Mouse (Mus musculus) cerebellum, postnatal 14 days (tissue): Measurements from ENCODE around the gene Snd1.
"Not testable (repeated sequence)": the region's sequence is repeated elsewhere in the genome, so short reads cannot be mapped to it uniquely, and the experiment has no call there.

Experiments used
- DNase-seq, 2 experiments: peaks; one replicate each; pipeline ENCODE4 v3.0.0; 2021; ENCODE audit warnings: mixed read lengths in 2 of 2

Snd1 gene

GRCm38 (mm10) chr6:28486471-28486870 lies 11.5 kb downstream of the Snd1 start:
- DNase-seq: no peak

DNA sequence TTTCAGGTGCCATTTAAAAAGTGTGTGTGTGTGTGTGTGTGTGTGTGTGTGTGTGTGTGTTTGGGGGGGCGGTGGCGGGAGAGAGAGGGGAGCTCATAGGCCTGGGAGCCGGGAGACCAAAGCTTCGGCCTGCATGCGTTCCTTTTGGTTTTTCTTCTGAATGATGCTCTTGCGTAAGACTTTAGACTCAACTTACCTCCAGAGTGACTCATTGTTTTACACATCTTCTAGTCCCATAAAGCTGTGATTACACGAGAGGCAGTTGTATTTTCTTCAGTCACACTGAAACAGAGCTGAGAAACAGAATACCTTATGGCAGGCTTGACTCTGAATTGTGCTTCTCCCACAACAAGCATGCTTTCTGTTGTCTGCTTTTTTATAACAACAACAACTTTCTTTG lies 12.0 kb downstream of the Snd1 start:
- DNase-seq: no peak

DNA sequence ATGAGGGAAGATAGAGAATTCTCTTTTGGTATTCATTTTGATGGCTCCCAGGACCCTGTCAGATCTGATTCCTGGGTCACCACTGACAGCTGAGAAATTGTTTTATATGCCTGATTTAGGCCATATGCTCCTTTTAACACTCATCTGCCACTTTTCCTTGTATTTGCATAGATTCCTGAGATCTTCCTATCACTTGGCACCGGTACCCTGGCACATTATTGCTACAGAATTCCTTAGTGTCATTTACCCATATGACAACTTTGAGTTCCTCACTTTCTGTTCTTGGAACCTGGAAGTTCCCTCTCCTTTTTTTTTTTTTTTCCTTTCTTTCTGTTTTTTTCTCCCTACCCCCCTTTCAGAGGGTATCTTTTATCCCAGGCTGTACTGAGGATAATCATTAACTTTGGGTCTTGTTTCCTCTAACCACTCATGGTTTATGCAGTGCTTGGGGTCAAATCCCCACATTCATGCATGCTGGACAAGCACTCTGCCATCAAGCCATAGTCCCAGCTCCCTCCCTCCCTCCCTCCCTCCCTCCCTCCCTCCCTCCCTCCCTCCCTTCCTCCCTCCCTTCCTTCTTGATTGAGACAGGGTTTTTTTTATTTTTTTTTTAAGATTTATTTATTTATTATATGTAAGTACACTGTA lies 13.4 kb downstream of the Snd1 start:
- DNase-seq: no peak

GRCm38 (mm10) chr6:28490612-28491011 lies 15.7 kb downstream of the Snd1 start:
- no peak for DNase-seq

GRCm38 (mm10) chr6:28491198-28491597 lies 16.3 kb downstream of the Snd1 start:
- no peak for DNase-seq

GRCm38 (mm10) chr6:28497837-28498236 lies 22.9 kb downstream of the Snd1 start:
- DNase-seq: no peak

DNA sequence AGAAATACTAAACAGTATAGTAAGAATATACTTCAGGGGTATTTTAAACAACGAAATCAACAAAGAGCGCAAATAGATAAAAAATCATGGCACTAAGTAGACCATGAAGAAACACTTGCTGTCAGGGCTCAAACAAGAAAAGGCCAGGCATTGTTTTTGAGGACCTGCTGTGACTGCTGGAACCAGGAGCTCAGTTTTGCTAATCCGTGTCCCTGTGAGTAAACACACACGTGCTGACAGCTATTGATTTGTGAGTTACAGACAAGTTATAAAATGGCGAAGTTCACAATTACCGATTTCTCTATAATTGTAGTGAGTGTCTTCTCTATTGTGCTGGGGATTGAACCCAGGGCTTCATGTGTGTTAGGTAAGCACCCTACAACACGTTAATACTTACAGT lies 27.6 kb downstream of the Snd1 start:
- no peak for DNase-seq

DNA sequence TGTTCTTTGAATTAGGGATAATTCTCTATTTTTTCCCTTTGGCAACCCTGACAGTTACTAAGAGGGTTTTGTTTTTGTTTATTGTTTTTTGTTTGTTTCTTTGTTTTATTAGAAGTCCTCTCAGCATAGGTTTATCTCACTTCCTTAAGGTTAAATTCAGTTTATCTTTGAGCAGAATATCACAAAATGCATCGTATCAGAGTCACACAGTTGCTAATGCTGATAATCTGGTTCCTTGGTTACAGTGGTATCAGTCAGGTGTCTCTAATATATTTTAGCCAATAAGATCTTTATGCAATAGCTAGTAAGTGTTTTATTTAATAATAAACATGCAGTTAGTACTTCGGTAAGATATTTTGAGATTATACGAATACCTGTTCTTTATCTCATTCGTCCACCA lies 28.2 kb downstream of the Snd1 start:
- no peak for DNase-seq

DNA sequence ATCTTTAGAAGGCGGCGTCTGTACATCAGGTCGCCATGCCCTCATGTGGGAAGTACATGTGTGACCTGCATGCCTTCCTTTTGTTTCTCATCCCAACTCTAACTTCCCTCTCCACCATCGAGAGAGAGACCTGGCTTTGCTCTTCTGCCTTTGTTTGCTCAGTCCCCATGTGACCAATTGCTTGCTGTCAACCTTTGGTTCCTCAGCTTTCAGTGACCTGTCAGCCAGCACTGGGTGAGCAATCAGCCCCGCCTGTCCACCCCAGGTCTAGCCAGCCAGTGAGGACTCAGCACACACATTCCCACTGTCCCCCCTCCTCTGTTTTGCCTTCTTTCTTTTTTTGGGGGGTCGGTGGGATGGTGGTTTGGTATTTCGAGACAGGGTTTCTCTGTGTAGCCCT lies 29.7 kb downstream of the Snd1 start:
- no peak for DNase-seq

DNA sequence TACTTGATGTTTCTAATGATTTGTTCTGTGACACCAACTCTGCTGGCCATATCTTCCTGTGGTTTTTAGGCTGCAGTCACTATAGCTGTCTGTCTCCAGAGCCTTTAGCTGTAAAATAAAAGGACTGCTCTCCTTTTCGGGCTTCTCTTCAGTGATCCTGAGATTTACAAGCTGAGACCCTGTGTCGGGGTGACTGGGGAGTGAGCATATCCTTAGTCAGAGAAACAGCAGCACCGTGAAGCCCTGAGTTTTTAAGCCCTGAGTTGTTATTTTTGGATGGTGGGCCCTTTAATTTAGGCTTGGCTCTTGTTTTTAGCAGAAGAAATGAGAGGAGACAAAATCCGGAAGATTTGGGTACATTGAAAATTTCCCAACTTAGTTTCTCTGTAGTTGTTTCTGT lies 32.8 kb downstream of the Snd1 start:
- DNase-seq: no peak

DNA sequence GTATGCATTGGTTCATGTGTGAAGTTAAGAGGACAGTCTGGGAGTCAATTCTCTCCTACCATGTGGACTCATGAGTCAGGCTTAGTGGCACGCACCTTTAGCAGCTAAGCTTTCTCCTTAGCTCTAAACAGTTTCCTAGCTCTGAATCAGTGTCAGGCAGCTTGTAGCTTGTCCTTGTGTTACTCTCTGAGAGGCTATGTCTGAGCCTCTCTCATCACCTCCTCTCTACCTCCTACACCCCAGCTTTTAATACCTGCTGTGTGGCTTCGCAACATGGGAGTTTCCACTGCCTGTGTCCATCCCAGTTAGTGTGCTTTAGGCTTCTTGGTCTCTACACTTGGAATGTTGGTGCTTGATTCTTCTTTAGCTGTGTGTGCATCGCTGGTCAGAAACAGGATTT lies 39.3 kb downstream of the Snd1 start:
- DNase-seq: no peak

- no peak for DNase-seq
Measured at GRCm38 (mm10) chr6:28514830-28515350, 40.0 kb downstream of the Snd1 start.

DNA sequence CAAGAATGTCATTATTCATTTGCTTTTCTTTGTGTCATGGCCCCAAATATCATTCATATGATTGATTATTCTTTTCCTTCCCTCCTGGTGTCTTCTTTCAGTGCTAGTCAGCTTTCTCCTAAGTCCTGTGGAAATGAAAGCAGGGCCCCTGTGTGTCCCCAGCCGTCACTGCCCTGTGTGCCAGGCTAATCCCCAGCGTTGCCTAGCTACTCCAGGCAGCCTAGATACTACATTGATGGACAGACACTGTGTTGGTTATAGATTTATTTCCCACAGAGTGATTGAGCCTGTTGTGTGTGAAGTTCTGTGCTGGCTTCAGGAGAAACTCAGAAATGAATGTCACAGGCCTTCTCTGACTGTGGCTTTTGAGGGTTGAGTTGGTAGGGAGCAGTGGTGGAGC lies 41.7 kb downstream of the Snd1 start:
- DNase-seq: no peak

DNA sequence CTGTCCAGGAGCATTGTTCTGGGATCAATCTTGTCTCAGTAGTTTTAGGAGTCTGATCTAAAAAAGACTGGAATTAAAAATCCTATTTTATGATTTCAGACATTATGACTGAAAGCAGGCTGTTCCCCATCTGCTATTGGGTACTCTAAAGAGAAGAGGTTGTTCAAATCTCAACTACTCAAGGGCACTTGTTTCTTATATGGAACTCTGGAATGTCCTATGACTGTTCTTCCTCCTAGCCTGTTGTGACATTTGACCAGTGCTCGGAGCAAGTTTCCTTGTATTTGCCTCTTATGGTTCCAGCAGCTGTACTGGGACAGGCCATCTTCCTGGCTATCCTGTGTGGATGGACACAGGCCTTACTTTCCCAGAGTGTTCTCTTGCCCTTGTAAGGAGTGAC lies 42.1 kb downstream of the Snd1 start:
- DNase-seq: no peak

- no peak for DNase-seq
Measured at GRCm38 (mm10) chr6:28519426-28519825, 44.5 kb downstream of the Snd1 start.

- not testable (repeated sequence) for DNase-seq
Measured at GRCm38 (mm10) chr6:28520787-28521186, 45.8 kb downstream of the Snd1 start.

DNA sequence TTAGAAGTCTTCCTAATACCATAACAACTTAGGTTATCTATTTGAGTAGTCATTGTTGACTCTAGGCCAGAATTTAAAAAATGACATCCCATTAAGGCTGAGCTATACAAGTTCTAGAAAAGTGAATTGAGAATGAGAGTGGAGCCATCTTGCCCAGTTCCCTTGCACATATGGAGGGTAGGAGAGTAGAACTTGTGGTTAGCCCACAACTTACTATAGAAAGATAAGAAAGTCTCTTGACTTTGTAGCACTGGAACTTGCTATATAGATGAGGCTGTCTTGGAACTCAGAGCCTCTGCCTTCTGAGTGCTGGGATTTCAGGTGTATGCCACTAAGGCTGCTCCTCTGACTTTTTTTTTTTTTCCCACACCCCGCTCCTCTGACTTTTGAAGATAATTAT lies 46.5 kb downstream of the Snd1 start:
- DNase-seq: no peak

- DNase-seq: no peak
Measured at GRCm38 (mm10) chr6:28525589-28525988, 50.6 kb downstream of the Snd1 start.

GRCm38 (mm10) chr6:28527459-28527858 lies 52.5 kb downstream of the Snd1 start:
- no peak for DNase-seq

GRCm38 (mm10) chr6:28528208-28528607 lies 53.3 kb downstream of the Snd1 start:
- peak; percentile 44 to 55 for DNase-seq

- DNase-seq: no peak
Measured at GRCm38 (mm10) chr6:28536464-28536863, 61.5 kb downstream of the Snd1 start.

GRCm38 (mm10) chr6:28537851-28538527 lies 63.0 kb downstream of the Snd1 start:
- DNase-seq: peak; percentile 85 to 94

DNA sequence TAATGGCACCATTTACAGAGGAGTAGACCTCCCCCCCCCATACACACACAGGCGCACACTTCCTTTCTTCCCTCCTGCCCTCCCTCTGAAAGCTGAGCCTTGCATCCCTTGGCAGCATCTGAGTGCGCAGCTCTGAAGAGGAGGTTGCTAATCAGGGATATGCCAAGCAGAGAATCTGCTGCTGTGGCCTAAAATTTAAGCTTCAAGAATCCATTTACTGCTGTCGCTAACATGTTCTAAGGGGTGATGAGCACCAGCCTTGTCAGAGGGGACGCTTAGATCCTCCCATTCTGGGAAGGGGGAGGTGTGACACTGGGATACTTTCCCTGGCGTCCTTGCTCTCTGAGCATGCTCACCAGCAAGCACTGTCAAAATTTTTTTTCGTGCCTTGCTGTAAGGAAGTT lies 67.4 kb downstream of the Snd1 start:
- DNase-seq: peak in 1 of 2 experiments; percentile 57

DNA sequence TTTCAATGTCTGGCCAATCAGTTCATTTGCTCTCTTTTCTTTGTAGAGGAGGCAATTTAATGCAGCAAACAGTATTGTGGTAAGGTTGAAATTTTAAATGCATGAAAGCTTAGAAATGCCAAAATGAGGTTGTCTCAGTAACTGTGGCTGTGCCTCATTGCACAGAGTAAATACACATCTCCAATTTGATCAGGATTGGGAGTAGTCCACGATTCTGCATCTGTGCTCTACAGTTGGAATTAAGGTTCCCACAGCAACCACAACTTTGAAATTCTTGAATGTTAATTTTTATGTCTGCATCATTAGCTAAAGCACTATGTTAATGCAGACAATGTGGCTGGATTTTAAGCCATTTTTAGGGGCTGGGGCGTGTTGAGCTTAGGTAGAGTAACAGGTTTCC lies 72.0 kb downstream of the Snd1 start:
- DNase-seq: no peak

DNA sequence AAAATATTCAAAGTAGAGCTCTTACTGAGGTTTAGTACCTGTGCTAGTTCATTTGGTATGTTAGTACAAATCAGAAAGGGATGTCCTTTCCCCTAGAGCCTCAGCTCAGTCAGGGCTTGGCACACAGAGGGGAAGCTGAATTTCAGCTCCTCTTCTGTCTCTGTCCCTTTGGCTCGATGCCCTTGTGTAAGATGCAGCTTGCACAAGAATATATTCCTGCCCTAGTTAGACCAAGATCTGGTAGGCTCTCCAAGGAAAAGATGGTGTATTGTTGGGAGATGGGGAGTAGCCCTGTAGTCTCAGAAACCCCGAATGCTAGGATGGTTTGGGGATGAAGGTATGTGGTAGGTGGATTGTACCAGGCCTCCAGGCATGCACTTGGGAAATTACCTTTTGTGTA lies 74.4 kb downstream of the Snd1 start:
- DNase-seq: peak; percentile 51 to 56
